8 mouse cellular contexts compared by ENCODE assay signal in the genomic region with DNA sequence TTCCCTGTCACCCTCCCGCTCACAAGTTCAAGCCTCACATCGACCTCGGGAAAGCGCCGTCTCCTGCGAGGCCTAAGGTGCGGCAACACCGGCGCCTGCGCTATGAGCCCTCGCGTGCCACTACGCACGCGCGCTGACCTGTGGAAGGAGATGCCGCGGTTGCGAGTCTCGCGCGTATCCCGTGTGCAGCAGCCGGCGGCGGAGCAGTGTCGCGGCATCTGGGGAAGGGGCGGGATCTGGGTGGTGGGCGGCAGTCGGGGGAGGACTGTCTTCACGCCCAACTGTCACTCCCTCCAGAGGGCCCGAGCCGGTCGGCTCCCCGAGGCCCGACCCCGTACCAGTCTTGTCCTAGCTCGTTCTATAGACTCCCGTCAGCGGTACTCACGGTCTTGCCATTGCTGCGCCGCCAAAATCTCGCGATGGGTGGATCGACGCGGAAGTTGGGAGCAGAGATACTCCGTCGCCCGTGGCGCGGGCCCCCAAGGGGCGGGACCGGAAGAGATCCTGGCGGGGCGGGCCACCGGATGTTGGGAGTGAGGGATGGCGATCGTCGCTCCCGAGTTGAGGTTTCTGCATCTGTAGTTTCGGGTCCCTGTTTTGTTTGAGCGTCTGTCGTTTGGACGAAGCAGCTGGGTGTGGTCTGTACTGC. TPM values are rescaled to one million over a fixed set of nuclear protein-coding genes. Genes with fewer than 3 reads are reported as not detected.
A peak's percentile ranks its signal among the peaks of the same experiment; 100 is the strongest.
DNase-seq lines count a peak whose midpoint lies in the region; ATAC-seq lines count a peak whose summit lies in the region.

Gene Thap7 (minus strand): TSS at position 497 of the 649 bp plus-strand sequence.

- peak; percentile 98 to 99 for DNase-seq in adrenal gland, adult (ENCODE audit: inconsistent age in 2 of 2, low spot score in 1 of 2)
- DNase-seq in embryo, embryonic 10.5 days (ENCODE audit: low spot score): peak; percentile 98
- peak; percentile 95 for DNase-seq in gastrocnemius, postnatal 25 days
- peak; percentile 99 for DNase-seq in intestine, embryonic 14.5 days (ENCODE audit: low spot score)
- DNase-seq in left cerebral cortex, postnatal 14 days (ENCODE audit: low spot score in 2 of 2): peak; percentile 95 to 96
- peak; percentile 98 for DNase-seq in mesoderm, embryonic 11.5 days (ENCODE audit: low read depth, low spot score)
- peak; percentile 93 to 94 for DNase-seq in right cerebral cortex, postnatal 36 days (ENCODE audit: low spot score in 2 of 2)
- peak; percentile 96 for DNase-seq in yolk sac, embryonic 10.5 days (ENCODE audit: low spot score)

- peak within 1 kb of the TSS; percentile 97 for H3K27ac ChIP-seq in intestine, embryonic 14.5 days (ENCODE audit: low read depth)

- peak; percentile 95 for ATAC-seq in intestine, embryonic 14.5 days (replicated peaks; ENCODE audit: low FRiP score, low TSS enrichment, low read depth)

- H3K9ac ChIP-seq in intestine, embryonic 14.5 days (ENCODE audit: low read length): peak within 1 kb of the TSS; percentile 84

- no peaks in the 10 kb centered on the region for H3K27me3 ChIP-seq in intestine, embryonic 14.5 days (replicated peaks; ENCODE audit: control insufficient read depth, insufficient read depth, low read length)

- H3K4me1 ChIP-seq in intestine, embryonic 14.5 days (replicated peaks; ENCODE audit: control insufficient read depth, insufficient read depth, low read length): peaks cover 15% of the 10 kb centered on the region

- intact Hi-C loops in left cerebral cortex, postnatal 14 days (cut with DNase I): loop anchor here (1.0 kb wide), 1 partner anchor 20 kb away; no protein-coding TSS in a partner anchor

- peak within 1 kb of the TSS; percentile 87 for H3K4me2 ChIP-seq in intestine, embryonic 14.5 days (ENCODE audit: low read length)

- peak within 1 kb of the TSS; percentile 60 for H3K4me3 ChIP-seq in intestine, embryonic 14.5 days (ENCODE audit: low read depth, low read length)

- under 1% methylated on average over 67 of the region's 67 CpGs for WGBS in intestine, embryonic 14.5 days

- H3K9me3 ChIP-seq in intestine, embryonic 14.5 days (ENCODE audit: control insufficient read depth, low read length): no peaks in the 10 kb centered on the region

- peaks cover 36% of the 10 kb centered on the region for H3K36me3 ChIP-seq in intestine, embryonic 14.5 days (ENCODE audit: control insufficient read depth, insufficient read depth, low read length)

RNA-seq across cellular contexts. Expression of gene Thap7, which starts in this region (rescaled TPM):
- 10 to 100 TPM; 12.8 to 14.5 TPM for total RNA-seq in gastrocnemius, postnatal 25 days (2021)
- polyA plus RNA-seq in intestine, embryonic 14.5 days (2014; fragmentation: Nextera tagmentation; extraction: Ambion mirVana): 50.1 and 51.4 TPM in 2 replicates
- total RNA-seq in left cerebral cortex, postnatal 14 days (2021): 10 to 100 TPM; 36.9 to 42.7 TPM

Comparison
In these comparisons a context has a peak if more than half of its experiments do, and no peak if none do; other contexts are left out.
1. Peak in every context shown above with its lines: DNase-seq, ATAC-seq, H3K4me3 ChIP-seq and H3K27ac ChIP-seq.